Mouse (Mus musculus) liver, adult 2 months (tissue): Measurements from ENCODE around the gene Gm17545.
"Not testable (repeated sequence)": the region's sequence is repeated elsewhere in the genome, so short reads cannot be mapped to it uniquely, and the experiment has no call there.

Source experiments
- CTCF ChIP-seq: fragments of 200-500 bp; IDR thresholded peaks from 2 replicates; pipeline ENCODE4 v1.5.1; 2011; ENCODE audit warnings: low read depth, low read length, control low read depth
- POLR2A ChIP-seq: fragments of 200-500 bp; IDR thresholded peaks from 2 replicates; pipeline ENCODE4 v1.6.1; 2011; ENCODE audit warnings: low read length, control low read depth; ENCODE audit not compliant: insufficient read depth; ENCODE audit errors: extremely low read depth

DNA sequence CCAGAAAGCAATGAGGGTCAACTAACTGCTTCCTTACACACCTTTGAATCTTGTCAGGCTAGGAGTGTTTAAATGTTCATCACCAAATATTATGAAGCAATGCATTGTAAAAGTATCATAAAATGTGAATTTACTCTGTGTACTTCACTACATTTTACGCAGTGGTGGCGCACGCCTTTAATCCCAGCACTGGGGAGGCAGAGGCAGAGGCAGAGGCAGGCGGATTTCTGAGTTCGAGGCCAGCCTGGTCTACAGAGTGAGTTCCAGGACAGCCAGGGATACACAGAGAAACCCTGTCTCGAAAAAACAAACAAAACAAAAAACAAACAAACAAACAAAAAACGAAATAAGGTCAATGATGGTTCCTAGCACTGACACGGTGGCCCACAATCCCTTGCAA lies at the start of gene Gm17545:
- TF ChIP-seq CTCF, POLR2A: not testable (repeated sequence)
